Mouse (Mus musculus) neural tube, embryonic 11.5 days (tissue): Measurements from ENCODE around the gene Oxsm. TPM values are rescaled to one million over a fixed set of nuclear protein-coding genes. Genes with fewer than 3 reads are reported as not detected.

Experiments
- ATAC-seq: fragments of 200-750 bp; cut with Nextera tagmentation; 2 replicates; pipeline ENCODE4 v1.8.0; 2017; ENCODE audit warnings: moderate number of reproducible peaks, mild to moderate bottlenecking, moderate TSS enrichment, moderate library complexity; ENCODE audit not compliant: insufficient read depth, low FRiP score, low TSS enrichment
- DNase-seq: peaks from one replicate; pipeline ENCODE4 v3.0.0-alpha.2; 2015; ENCODE audit warnings: low spot score
- H3K27ac ChIP-seq: fragments of 300-500 bp; sonication (generic); 2 replicates; pipeline ENCODE4 v1.5.1; 2014; ENCODE audit warnings: low read depth, mild to moderate bottlenecking, low read length
- H3K27me3 ChIP-seq: fragments of 300-500 bp; sonication (generic); 2 replicates; pipeline ENCODE4 v1.6.1; 2014; ENCODE audit warnings: mild to moderate bottlenecking, low read length, mixed read lengths; ENCODE audit not compliant: control insufficient read depth, insufficient read depth
- H3K36me3 ChIP-seq: fragments of 300-500 bp; sonication (generic); 2 replicates; pipeline ENCODE4 v1.6.1; 2014; ENCODE audit warnings: mild to moderate bottlenecking, low read length, moderate library complexity, mixed read lengths; ENCODE audit not compliant: control insufficient read depth, insufficient read depth
- H3K4me1 ChIP-seq: fragments of 300-500 bp; sonication (generic); 2 replicates; pipeline ENCODE4 v1.6.1; 2014; ENCODE audit warnings: low read length, mixed read lengths; ENCODE audit not compliant: control insufficient read depth, insufficient read depth
- H3K4me2 ChIP-seq: fragments of 300-500 bp; sonication (generic); 2 replicates; pipeline ENCODE4 v1.6.1; 2014; ENCODE audit warnings: low read depth, mild to moderate bottlenecking, moderate library complexity
- H3K4me3 ChIP-seq: fragments of 300-500 bp; sonication (generic); 2 replicates; pipeline ENCODE4 v1.5.1; 2014; ENCODE audit warnings: low read depth, low read length
- H3K9ac ChIP-seq: fragments of 300-500 bp; sonication (generic); 2 replicates; pipeline ENCODE4 v1.6.1; 2014; ENCODE audit warnings: mild to moderate bottlenecking, low read length
- H3K9me3 ChIP-seq: fragments of 300-500 bp; sonication (generic); 2 replicates; pipeline ENCODE4 v1.6.1; 2016; ENCODE audit warnings: low read length; ENCODE audit not compliant: control insufficient read depth
- WGBS: fragments of 180-500 bp; shearing (Covaris S2); extraction: QIAGEN DNeasy Blood & Tissue Kit; methylation state at CpG from one replicate; pipeline ENCODE4 v1.1.7; 2014; 5-methylcytosine and 5-hydroxymethylcytosine counted together
- polyA plus RNA-seq: library from polyadenylated mRNA; unstranded; fragments of >200 nt; fragmentation: Nextera tagmentation; extraction: Ambion mirVana; gene quantifications from 2 replicates; pipeline ENCODE4 v1.2.1, GENCODE M21; 2014

The Oxsm gene
- polyA plus RNA-seq: 0.90 and 0.92 TPM in 2 replicates

GRCm38 (mm10) chr14:16249171-16249874, at the start of gene Oxsm, which contains the start of gene Ngly1:
TSS of gene Oxsm (minus strand) at chr14:16249808.
TSS of gene Ngly1 (plus strand) at chr14:16249280.
- Histone ChIP-seq H3K9me3 (no peaks in the 10 kb centered on the region), H3K4me2 (peak within 1 kb of the TSS; percentile 78)
- WGBS: 1% methylated on average over 53 of the region's 65 CpGs

GRCm38 (mm10) chr14:16296816-16297468, 47.3 kb upstream of the Oxsm start:
- no peak overlapping the region for H3K27ac ChIP-seq
- no peaks in the 10 kb centered on the region for H3K36me3 ChIP-seq
- no peak overlapping the region for H3K9ac ChIP-seq
- WGBS: 76% methylated on average over 2 of the region's 2 CpGs
- H3K4me3 ChIP-seq: no peak overlapping the region
- ATAC-seq (no peak), DNase-seq (no peak)
- H3K4me1 ChIP-seq: no peaks in the 10 kb centered on the region
- H3K9me3 ChIP-seq: no peaks in the 10 kb centered on the region
- no peaks in the 10 kb centered on the region for H3K27me3 ChIP-seq
- H3K4me2 ChIP-seq: no peak overlapping the region

More at GRCm38 (mm10) chr14:16249171-16249874, at the start of gene Oxsm, which contains the start of gene Ngly1:
- Histone ChIP-seq H3K27ac (peak within 1 kb of the TSS; percentile 75), H3K4me1 (no peaks in the 10 kb centered on the region), H3K36me3 (no peaks in the 10 kb centered on the region), H3K9ac (peak within 1 kb of the TSS; percentile 92), H3K27me3 (no peaks in the 10 kb centered on the region), H3K4me3 (peak within 1 kb of the TSS; percentile 65)
- ATAC-seq: peak; percentile 99
- peak; percentile 89 for DNase-seq

DNA sequence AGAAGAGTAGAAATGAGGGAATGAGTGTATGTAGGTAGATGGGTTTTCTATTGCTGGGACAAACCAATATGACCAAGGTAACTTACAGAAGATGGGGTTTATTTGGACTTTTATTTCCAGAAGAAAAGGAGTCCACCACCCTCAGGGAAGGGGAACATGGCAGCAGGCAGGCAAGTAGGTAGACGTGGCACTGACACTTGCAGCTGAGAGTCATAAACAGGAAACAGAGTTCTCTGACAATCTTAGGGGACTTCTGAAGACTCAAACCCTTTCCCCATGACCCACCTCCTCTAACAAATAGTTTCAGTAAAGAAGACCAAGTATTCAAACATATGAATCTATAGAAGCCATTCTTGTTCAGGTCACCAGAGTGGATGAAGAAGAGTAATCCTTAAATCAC, 44.3 kb upstream of the Oxsm start:
- 70% methylated on average over 1 of the region's 1 CpGs for WGBS
- Histone ChIP-seq H3K9ac (no peak overlapping the region), H3K4me2 (no peak overlapping the region), H3K27me3 (no peaks in the 10 kb centered on the region), H3K9me3 (no peaks in the 10 kb centered on the region), H3K4me3 (no peak overlapping the region), H3K4me1 (no peaks in the 10 kb centered on the region), H3K27ac (no peak overlapping the region), H3K36me3 (no peaks in the 10 kb centered on the region)
- ATAC-seq (no peak), DNase-seq (no peak)

DNA sequence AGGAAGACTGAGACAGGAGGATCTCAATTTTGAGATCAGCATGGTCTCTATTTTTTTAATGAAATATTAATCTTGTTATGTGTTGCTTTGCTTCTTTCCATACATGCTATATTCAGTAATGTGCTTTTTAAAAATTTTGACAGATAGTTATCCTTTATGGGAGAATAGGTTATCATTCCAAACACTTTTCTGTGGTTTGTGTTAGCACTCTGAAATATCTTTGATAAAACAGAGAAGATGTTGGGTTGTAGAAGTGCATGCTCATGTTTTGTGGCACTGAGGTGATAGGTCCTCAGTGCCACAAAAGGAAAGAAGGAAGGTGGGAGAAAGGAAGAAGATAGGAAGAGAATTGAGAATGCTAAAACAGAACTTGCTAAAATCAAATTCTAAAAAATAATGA, 43.4 kb upstream of the Oxsm start:
- Histone ChIP-seq H3K27me3 (no peaks in the 10 kb centered on the region), H3K4me2 (no peak overlapping the region), H3K27ac (no peak overlapping the region), H3K9me3 (no peaks in the 10 kb centered on the region), H3K4me1 (no peaks in the 10 kb centered on the region), H3K4me3 (no peak overlapping the region), H3K9ac (no peak overlapping the region), H3K36me3 (no peaks in the 10 kb centered on the region)
- no peak for ATAC-seq
- DNase-seq: no peak

DNA sequence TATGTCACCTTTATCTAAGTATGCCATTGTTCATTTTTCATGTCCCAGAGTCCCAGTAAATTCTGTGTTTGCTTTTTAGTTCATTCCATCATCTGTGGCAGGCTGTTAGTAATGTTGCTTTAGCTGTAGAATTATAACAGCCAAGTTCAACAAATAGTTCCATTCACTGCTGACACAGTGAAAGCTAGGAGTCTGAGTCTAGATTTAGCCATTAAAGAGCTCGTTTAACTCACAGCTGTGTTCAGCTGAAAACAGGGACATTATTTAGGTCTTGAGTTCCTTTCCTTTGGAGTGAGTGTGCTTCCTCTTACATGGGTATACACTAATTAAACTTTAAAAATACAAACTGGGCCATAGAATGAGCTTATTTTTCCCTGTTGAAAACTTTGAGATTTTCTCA, 42.8 kb upstream of the Oxsm start:
- DNase-seq (no peak), ATAC-seq (no peak)
- H3K36me3 ChIP-seq: no peaks in the 10 kb centered on the region
- no peak overlapping the region for H3K4me3 ChIP-seq
- H3K4me1 ChIP-seq: no peaks in the 10 kb centered on the region
- H3K9ac ChIP-seq: no peak overlapping the region
- no peaks in the 10 kb centered on the region for H3K9me3 ChIP-seq
- H3K27ac ChIP-seq: no peak overlapping the region
- 43% methylated on average over 1 of the region's 1 CpGs for WGBS
- H3K27me3 ChIP-seq: no peaks in the 10 kb centered on the region
- no peak overlapping the region for H3K4me2 ChIP-seq

- H3K27me3 ChIP-seq: no peaks in the 10 kb centered on the region
- no peak overlapping the region for H3K4me2 ChIP-seq
- H3K36me3 ChIP-seq: no peaks in the 10 kb centered on the region
- no peaks in the 10 kb centered on the region for H3K9me3 ChIP-seq
- ATAC-seq (no peak), DNase-seq (no peak)
- H3K4me1 ChIP-seq: no peaks in the 10 kb centered on the region
- 81% methylated on average over 4 of the region's 4 CpGs for WGBS
- H3K27ac ChIP-seq: no peak overlapping the region
- H3K4me3 ChIP-seq: no peak overlapping the region
- H3K9ac ChIP-seq: no peak overlapping the region
Measured at GRCm38 (mm10) chr14:16283966-16284365, 34.4 kb upstream of the Oxsm start.

- Histone ChIP-seq H3K4me1 (no peaks in the 10 kb centered on the region), H3K27me3 (no peaks in the 10 kb centered on the region), H3K36me3 (no peaks in the 10 kb centered on the region), H3K9me3 (no peaks in the 10 kb centered on the region), H3K4me3 (no peak overlapping the region), H3K4me2 (no peak overlapping the region), H3K9ac (no peak overlapping the region), H3K27ac (no peak overlapping the region)
- 86% methylated on average over 4 of the region's 4 CpGs for WGBS
- ATAC-seq (no peak), DNase-seq (no peak)
Measured at GRCm38 (mm10) chr14:16279196-16279595, 29.6 kb upstream of the Oxsm start.

GRCm38 (mm10) chr14:16273677-16274076, 24.1 kb upstream of the Oxsm start:
- no peak overlapping the region for H3K4me2 ChIP-seq
- 91% methylated on average over 3 of the region's 3 CpGs for WGBS
- H3K27ac ChIP-seq: no peak overlapping the region
- H3K4me1 ChIP-seq: no peaks in the 10 kb centered on the region
- H3K27me3 ChIP-seq: no peaks in the 10 kb centered on the region
- no peak for ATAC-seq
- H3K9ac ChIP-seq: no peak overlapping the region
- no peaks in the 10 kb centered on the region; the same call in 1 of the 2 replicates for H3K36me3 ChIP-seq
- no peak for DNase-seq
- H3K4me3 ChIP-seq: no peak overlapping the region
- no peaks in the 10 kb centered on the region for H3K9me3 ChIP-seq

DNA sequence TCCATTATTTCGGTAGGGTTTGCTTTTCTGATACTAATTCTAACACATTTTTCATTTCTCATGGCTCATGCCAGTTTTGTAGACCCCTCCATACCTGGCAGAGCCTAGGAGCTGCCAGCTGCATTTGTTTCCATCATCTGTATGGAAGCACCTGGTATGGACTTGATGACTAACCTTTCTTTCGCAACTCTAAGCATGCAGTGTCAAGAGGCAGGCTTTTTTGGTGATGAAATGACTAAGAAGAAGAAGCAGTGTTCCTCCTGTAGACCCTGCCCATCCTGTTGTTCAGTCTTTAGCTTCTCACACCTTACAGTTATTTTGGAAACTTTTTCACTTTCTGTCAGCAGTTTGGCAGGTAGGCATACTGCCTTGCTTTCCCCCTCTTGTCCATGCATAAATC, 20.2 kb upstream of the Oxsm start:
- H3K4me3 ChIP-seq: no peak overlapping the region
- no peak overlapping the region for H3K9ac ChIP-seq
- 88% methylated on average over 2 of the region's 2 CpGs for WGBS
- ATAC-seq (no peak), DNase-seq (no peak)
- no peaks in the 10 kb centered on the region for H3K27me3 ChIP-seq
- H3K4me1 ChIP-seq: no peaks in the 10 kb centered on the region
- H3K27ac ChIP-seq: no peak overlapping the region
- no peaks in the 10 kb centered on the region for H3K9me3 ChIP-seq
- H3K36me3 ChIP-seq: no peaks in the 10 kb centered on the region; the same call in 1 of the 2 replicates
- H3K4me2 ChIP-seq: no peak overlapping the region
